19 mouse cellular contexts compared by ENCODE assay signal in the genomic region with DNA sequence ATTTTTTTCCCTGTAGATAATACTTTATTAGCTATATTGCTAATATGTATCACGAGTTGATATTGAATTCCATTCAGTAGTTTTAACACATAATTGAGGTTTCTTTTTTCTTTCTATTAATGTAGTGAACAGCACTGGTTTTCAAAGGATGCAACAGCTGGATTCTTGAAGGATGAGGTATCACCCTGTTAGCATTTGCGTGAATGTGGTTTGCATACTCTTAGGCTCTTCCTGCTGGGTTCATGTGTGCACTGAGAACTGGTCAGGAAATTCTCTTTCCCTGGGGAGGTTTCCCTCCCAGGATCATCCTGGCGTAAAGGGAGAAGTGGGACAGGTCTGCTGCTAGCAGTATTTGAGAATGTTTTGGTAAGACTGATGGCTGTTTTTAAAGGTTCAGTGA.
"Had no signal": no experiment of that assay in that cellular context is flagged by ENCODE, and none has a peak within 500 bp of the region (broad histone marks: within the 10 kb centered on the region; RNA-seq: fewer than 3 reads in every experiment).

No protein-coding gene starts in this region.

- H3K4me1 ChIP-seq: lung, embryonic 15.5 days; megakaryocyte, embryonic 14.5 days; midbrain, embryonic 15.5 days; stomach, embryonic 15.5 days had no signal

- H3K36me3 ChIP-seq: lung, embryonic 15.5 days; midbrain, embryonic 13.5 days; midbrain, embryonic 15.5 days; neural tube, embryonic 13.5 days; neural tube, embryonic 15.5 days; stomach, embryonic 15.5 days had no signal

- H3K4me3 ChIP-seq: lung, embryonic 15.5 days; megakaryocyte, embryonic 14.5 days; midbrain, embryonic 13.5 days; midbrain, embryonic 15.5 days; neural tube, embryonic 13.5 days; neural tube, embryonic 15.5 days; stomach, embryonic 15.5 days had no signal

- DNase-seq: liver, postnatal 0 days; lung, adult 2 months; lung, postnatal 14 days; lung, postnatal 36 days; right cerebral cortex, postnatal 14 days; thymus, adult 2 months; thymus, postnatal 25 days; thymus, postnatal 4 days had no signal

- H3K9ac ChIP-seq: liver, postnatal 0 days; lung, embryonic 15.5 days; midbrain, embryonic 13.5 days; midbrain, embryonic 15.5 days; neural tube, embryonic 13.5 days; neural tube, embryonic 15.5 days; stomach, embryonic 15.5 days had no signal

- H3K27me3 ChIP-seq: lung, embryonic 15.5 days; megakaryocyte, embryonic 14.5 days; midbrain, embryonic 13.5 days; midbrain, embryonic 15.5 days; neural tube, embryonic 13.5 days; neural tube, embryonic 15.5 days; stomach, embryonic 15.5 days had no signal

- ATAC-seq: liver, postnatal 0 days; lung, postnatal 0 days; midbrain, embryonic 13.5 days; midbrain, embryonic 15.5 days had no signal

- H3K27ac ChIP-seq: lung, embryonic 15.5 days; macrophage; midbrain, embryonic 13.5 days; midbrain, embryonic 15.5 days; neural tube, embryonic 13.5 days; neural tube, embryonic 15.5 days; stomach, embryonic 15.5 days; stomach, postnatal 0 days had no signal

- H3K9me3 ChIP-seq: lung, embryonic 15.5 days; megakaryocyte, embryonic 14.5 days; midbrain, embryonic 13.5 days; midbrain, embryonic 15.5 days; neural tube, embryonic 13.5 days; neural tube, embryonic 15.5 days; stomach, embryonic 15.5 days had no signal

- H3K4me2 ChIP-seq: lung, embryonic 15.5 days; midbrain, embryonic 11.5 days; midbrain, embryonic 13.5 days; midbrain, embryonic 15.5 days; neural tube, embryonic 13.5 days; neural tube, embryonic 15.5 days; stomach, embryonic 15.5 days had no signal
